Mouse (Mus musculus) small intestine, adult 2 months (tissue): ENCODE measurements around the gene Cdk14. TPM values are rescaled to one million over a fixed set of nuclear protein-coding genes. Genes with fewer than 3 reads are reported as not detected.

Experiments used
- H3K27ac ChIP-seq: fragments of 200-500 bp; 2 replicates; pipeline ENCODE4 v1.5.1; 2012; ENCODE audit warnings: low read depth, low read length, control low read depth, inconsistent platforms; ENCODE audit not compliant: insufficient read depth
- H3K27me3 ChIP-seq: fragments of 200-500 bp; 2 replicates; pipeline ENCODE4 v1.6.1; 2012; ENCODE audit warnings: mild to moderate bottlenecking, moderate library complexity, low read length, inconsistent platforms; ENCODE audit not compliant: control insufficient read depth, insufficient read depth
- H3K36me3 ChIP-seq: fragments of 200-500 bp; 2 replicates; pipeline ENCODE4 v1.6.1; 2012; ENCODE audit warnings: mild to moderate bottlenecking, low read length, control low read depth, inconsistent platforms; ENCODE audit not compliant: control insufficient read depth, insufficient read depth
- H3K4me1 ChIP-seq: fragments of 200-500 bp; 2 replicates; pipeline ENCODE4 v1.6.1; 2012; ENCODE audit warnings: low read length, inconsistent platforms, mixed read lengths; ENCODE audit not compliant: control insufficient read depth, insufficient read depth, insufficient read length
- H3K4me3 ChIP-seq: fragments of 200-500 bp; 2 replicates; pipeline ENCODE4 v1.5.1; 2012; ENCODE audit warnings: low read depth, mild to moderate bottlenecking, control low read depth, inconsistent platforms, low read length, moderate library complexity
- CTCF ChIP-seq: fragments of 200-500 bp; IDR thresholded peaks from 2 replicates; pipeline ENCODE4 v1.5.1; 2012; ENCODE audit warnings: low read depth, mild to moderate bottlenecking, control low read depth, inconsistent platforms, low read length, moderate library complexity, mixed read lengths; ENCODE audit not compliant: insufficient replicate concordance, insufficient read length; ENCODE audit errors: extremely low read depth
- POLR2A ChIP-seq: fragments of 200-500 bp; IDR thresholded peaks from 2 replicates; pipeline ENCODE4 v1.6.1; 2012; ENCODE audit warnings: low read depth, mild to moderate bottlenecking, control low read depth, inconsistent platforms, low read length, moderate library complexity
- WGBS: fragments of 180-500 bp; shearing (Covaris S2); methylation state at CpG from one replicate; pipeline ENCODE4 v1.1.7; 2018; 5-methylcytosine and 5-hydroxymethylcytosine counted together
- polyA plus RNA-seq: library from polyadenylated mRNA; depleted of rRNA; stranded (reverse); fragments of >200 nt; gene quantifications from 2 replicates; pipeline ENCODE4 v1.2.3, GENCODE M21; 2012

Gene Cdk14
- polyA plus RNA-seq, 1 experiment, result 0.37 TPM

DNA sequence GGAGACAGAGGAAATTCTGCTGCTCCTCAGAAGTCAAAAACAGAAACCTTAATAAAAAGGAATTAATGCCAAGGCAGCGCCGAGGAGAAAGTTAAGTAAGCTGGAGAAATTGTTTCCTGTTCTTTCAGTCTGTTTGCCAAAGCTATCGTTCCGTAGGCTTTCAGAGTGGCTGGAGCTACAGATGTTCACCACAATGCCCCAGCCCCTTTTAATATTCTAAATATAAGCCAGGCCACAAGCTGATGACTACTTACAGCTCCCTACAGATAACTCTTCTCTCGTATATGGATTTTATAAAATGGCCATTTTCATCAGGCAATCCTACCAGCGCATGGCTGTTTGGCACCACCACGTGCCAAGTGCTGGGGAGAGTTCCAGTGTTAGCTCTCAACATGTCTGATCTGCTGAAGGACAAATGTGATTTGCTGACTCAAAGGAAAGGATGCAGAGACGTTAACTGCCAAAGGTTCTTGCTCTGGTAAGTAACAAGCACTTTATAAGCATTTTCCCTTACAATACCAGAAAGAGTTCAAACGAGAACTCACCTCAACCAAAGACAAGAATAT, 106.8 kb downstream of the Cdk14 start:
- Histone ChIP-seq H3K36me3 (no peaks in the 10 kb centered on the region), H3K4me1 (no peaks in the 10 kb centered on the region), H3K4me3 (no peak overlapping the region), H3K27me3 (no peaks in the 10 kb centered on the region), H3K27ac (no peak overlapping the region)
- TF ChIP-seq POLR2A (no peak), CTCF (no peak)
- WGBS, result 70% methylated on average over 9 of the region's 9 CpGs

DNA sequence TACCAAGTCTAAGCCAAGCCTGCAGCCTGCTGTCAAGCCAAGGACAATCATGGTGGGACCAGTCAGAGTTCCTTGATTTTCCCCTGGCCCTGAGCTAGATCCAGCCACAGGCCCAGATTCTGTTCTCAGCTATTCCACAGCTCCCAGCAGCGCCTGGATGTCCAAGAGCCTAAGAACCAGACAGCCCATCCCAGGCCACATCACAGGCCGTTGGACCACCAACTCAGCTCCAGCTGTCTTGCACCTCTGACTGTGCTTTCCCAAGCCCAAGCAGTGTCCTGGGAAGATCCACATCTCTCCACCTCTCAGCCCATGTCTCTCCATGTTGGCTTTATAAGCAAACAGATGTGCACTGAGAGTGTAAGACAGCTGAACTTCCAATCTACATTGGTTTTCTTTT, 114.8 kb downstream of the Cdk14 start:
- Histone ChIP-seq H3K4me3 (no peak overlapping the region), H3K36me3 (no peaks in the 10 kb centered on the region), H3K27ac (no peak overlapping the region), H3K4me1 (no peaks in the 10 kb centered on the region), H3K27me3 (no peaks in the 10 kb centered on the region)
- TF ChIP-seq POLR2A (no peak), CTCF (no peak)
- WGBS, result 84% methylated on average over 2 of the region's 2 CpGs

DNA sequence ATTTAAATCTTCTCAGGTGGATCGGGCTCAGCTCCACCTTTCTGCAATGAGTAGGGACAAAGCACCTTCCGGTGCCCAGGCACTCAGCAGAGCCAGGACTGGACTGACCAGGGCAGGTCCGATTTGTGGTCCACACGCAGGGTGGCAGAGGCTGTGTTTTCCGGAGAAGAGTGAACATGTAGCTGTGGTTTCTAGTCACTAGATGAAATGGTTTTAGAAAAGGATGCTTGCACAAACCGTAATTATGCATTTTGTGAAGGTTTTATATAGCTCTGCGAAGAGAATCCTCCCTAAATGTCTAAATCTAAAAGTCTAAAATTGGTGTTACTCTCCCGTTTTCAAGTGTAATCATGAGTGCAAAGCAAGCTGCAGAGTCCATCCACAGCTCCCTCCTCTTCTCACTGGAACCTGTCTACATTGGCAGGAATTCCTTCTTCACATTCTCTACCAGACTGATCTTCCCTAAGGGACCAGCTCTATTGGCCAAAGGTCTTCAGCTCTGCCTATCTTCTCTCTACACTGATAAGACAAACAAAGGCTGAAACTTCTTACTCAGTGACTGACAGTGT, 116.9 kb downstream of the Cdk14 start:
- Histone ChIP-seq H3K4me1 (no peaks in the 10 kb centered on the region), H3K27me3 (no peaks in the 10 kb centered on the region), H3K4me3 (no peak overlapping the region), H3K36me3 (no peaks in the 10 kb centered on the region), H3K27ac (no peak overlapping the region)
- 86% methylated on average over 8 of the region's 8 CpGs for WGBS
- no peak for TF ChIP-seq POLR2A
- TF ChIP-seq CTCF, result no peak

DNA sequence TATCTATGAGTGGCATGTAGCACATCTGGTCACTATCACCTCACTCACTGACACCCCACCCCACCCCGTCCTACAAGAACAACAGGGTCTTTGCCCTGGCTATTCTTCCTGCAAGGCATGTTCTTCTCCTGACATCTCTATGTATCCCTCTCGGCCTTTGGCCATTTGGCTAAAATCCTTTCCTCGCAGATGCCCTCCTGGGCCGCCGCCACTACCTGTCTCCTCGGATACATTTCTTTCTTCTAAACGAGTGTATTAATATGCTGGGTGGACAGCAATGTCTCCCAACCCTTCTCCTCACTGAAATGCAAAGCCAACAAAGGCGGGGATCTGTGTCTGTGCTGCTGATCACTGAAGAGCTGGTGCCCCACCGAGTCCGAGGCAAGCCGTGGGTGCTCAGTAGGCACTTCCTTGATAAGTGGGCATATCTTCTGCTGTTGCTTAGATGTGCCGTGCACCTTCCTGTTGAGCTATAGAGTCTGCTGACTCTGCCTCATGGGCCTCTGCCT, 118.5 kb downstream of the Cdk14 start:
- TF ChIP-seq POLR2A (no peak), CTCF (no peak)
- Histone ChIP-seq H3K36me3 (no peaks in the 10 kb centered on the region), H3K27me3 (no peaks in the 10 kb centered on the region), H3K4me1 (no peaks in the 10 kb centered on the region), H3K4me3 (no peak overlapping the region), H3K27ac (no peak overlapping the region)
- WGBS, result 73% methylated on average over 12 of the region's 12 CpGs

DNA sequence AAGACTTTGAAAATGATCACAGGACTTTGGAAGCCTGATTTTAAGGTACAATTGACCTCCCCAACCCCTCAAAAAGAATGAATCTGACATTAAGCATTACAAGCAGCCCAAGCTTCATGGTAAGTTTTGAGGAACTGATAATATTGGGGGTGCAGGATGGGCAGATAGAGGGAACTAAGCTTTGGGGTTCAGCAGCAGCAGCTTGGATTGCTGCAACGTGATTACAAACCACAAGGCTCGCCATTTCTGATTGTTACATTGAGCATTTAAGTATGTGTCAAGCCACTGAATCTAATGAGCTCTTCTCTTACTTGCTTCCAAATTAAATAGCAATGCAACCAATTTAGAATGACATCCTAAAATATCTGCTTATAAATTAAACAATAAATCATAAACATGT, 119.1 kb downstream of the Cdk14 start:
- H3K36me3 ChIP-seq, result no peaks in the 10 kb centered on the region
- no peaks in the 10 kb centered on the region for H3K27me3 ChIP-seq
- H3K4me1 ChIP-seq, result no peaks in the 10 kb centered on the region
- WGBS, result 84% methylated on average over 2 of the region's 2 CpGs
- no peak overlapping the region for H3K27ac ChIP-seq
- TF ChIP-seq POLR2A (no peak), CTCF (no peak)
- no peak overlapping the region for H3K4me3 ChIP-seq

DNA sequence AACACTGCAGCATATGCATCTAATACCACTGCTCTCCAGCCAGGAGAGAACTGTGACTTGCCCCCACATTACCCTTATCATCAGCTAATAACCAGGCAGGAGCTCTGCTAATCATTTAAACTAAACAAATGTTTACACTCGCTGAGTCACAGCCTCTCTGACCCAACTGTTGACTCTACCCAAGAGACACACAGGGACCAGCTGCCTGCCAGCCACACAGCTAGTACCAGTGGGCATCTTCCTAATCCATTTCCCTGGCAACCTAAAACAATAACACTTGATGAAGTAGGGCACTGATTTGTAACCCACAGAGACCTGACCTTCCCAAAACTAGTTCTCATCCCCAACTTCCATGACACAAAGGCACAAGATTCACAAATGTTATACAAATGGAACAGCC, 119.8 kb downstream of the Cdk14 start:
- Histone ChIP-seq H3K27me3 (no peaks in the 10 kb centered on the region), H3K4me1 (no peaks in the 10 kb centered on the region), H3K4me3 (no peak overlapping the region), H3K36me3 (no peaks in the 10 kb centered on the region), H3K27ac (no peak overlapping the region)
- no peak for TF ChIP-seq POLR2A
- TF ChIP-seq CTCF, result no peak
- 14% methylated on average over 1 of the region's 1 CpGs for WGBS

DNA sequence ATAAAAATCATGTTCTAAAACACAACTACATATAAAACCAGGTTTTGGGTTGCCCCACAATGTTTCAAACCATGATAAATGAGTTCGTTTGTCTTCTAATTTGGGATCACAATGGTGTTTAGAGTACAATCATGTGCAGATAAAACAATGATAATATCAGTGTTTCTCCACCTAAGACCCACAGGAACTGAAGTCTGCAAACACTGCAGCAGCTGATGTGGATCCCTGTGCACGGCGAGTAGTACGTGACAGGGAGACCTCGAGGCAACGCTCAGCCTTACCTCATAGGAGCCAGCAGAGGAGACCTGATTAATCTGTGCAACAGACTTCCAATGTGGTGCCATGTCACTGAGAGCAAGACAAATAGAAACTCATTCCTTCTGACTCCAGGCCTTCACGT, 122.9 kb downstream of the Cdk14 start:
- 75% methylated on average over 7 of the region's 7 CpGs for whole genome bisulfite sequencing
- no peak overlapping the region for H3K27ac ChIP-seq
- TF ChIP-seq POLR2A (no peak), CTCF (no peak)

DNA sequence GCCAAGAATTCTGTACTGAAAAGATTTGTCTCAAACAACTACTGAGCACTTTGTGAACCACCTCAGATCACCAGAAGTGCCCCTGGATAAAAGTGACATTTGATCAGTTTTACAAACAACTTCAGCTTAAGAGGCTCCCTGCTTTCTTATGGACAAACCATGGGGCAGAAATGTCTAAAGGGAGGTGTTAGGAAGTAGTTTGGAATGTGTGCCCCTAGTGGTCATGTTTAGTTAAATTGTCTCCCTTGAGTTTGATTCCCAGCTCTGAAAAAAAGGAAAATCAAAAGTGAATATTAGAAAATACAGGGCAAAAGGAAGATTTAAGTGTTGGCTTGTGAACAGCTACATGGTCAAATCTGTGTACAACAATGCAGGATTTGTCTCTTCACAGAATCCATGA, 123.3 kb downstream of the Cdk14 start:
- TF ChIP-seq POLR2A, result no peak
- TF ChIP-seq CTCF, result no peak
- H3K27me3 ChIP-seq, result no peaks in the 10 kb centered on the region
- H3K27ac ChIP-seq, result no peak overlapping the region
- H3K36me3 ChIP-seq, result no peaks in the 10 kb centered on the region
- H3K4me3 ChIP-seq, result no peak overlapping the region
- no peaks in the 10 kb centered on the region for H3K4me1 ChIP-seq

More for the DNA sequence above, 122.9 kb downstream of the Cdk14 start:
- Histone ChIP-seq H3K4me3 (no peak overlapping the region), H3K36me3 (no peaks in the 10 kb centered on the region), H3K4me1 (no peaks in the 10 kb centered on the region), H3K27me3 (no peaks in the 10 kb centered on the region)
